Mouse (Mus musculus): ENCODE data around the gene Kirrel3. TPM values are rescaled to one million over a fixed set of nuclear protein-coding genes. Genes with fewer than 3 reads are reported as not detected.

Kirrel3 gene
- polyA plus RNA-seq, 1 experiment from 2014 or later, result 1.8 TPM

DNA sequence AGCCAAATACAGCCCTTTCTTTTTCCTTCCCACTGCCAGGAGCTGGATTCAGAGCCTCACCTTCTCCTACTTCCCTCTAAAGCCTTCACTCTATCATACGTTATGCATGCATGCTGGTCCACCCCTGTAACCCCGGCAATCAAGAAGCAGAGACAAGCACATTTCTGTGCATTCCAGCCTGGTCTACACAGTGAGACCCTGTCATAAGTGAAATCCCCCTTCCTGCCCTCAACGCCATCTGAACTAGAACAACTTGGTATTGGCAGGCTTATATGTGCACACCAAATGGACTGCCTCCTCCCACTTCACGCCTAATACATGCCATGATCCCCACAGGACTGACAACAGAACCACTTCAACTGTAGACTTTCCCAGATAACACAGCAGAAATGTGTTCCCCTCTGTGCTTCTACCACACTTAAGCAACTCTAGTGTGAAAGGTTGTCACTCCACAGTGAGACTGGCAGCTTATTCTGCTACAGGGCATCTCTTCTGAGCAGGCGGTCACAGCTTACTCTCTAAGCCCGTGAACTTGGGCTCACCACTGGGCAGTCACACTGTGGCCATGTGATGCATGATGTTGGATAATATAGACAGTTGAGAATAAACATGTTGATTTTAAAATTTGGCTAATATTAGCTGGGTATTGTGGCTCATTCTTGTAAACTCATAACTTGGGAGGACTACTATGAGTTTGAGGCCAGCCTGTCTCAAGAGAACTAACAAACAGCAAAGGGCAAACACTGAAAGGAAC, 565.2 kb downstream of the Kirrel3 start:
- Histone ChIP-seq H3K9ac (no peak overlapping the region), H3K27me3 (no peaks in the 10 kb centered on the region), H3K4me3 (no peak overlapping the region), H3K4me1 (peaks cover 8% of the 10 kb centered on the region; the same call in 1 of the 2 replicates), H3K27ac (no peak overlapping the region), H3K9me3 (no peaks in the 10 kb centered on the region), H3K4me2 (no peak overlapping the region), H3K36me3 (peaks cover 40% of the 10 kb centered on the region)
- 87% methylated on average over 6 of the region's 6 CpGs for WGBS
- ATAC-seq (ENCODE audit: borderline replicate concordance, extremely low read depth, low FRiP score, low TSS enrichment), result no peak

DNA sequence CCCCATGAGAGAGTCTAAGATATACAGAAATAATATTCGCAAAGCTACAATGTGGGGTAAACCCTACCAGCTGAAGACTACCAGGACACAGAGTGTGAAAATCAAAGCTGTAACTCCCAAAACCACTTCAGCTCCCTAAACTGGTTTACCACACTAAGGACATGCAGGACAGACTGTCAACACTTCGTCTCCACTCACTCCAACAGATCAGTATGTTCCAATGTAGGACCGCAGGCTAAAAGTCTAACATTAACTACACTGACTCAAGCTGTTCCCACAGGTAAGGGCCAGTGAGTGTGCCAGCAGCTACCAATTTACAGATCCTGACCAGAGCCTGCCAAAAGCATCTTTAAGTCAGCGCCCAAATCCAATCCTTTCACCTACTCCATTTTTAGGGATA, 566.0 kb downstream of the Kirrel3 start:
- Histone ChIP-seq H3K4me1 (peaks cover under 1% of the 10 kb centered on the region; the same call in 1 of the 2 replicates), H3K36me3 (peaks cover 40% of the 10 kb centered on the region), H3K9me3 (no peaks in the 10 kb centered on the region), H3K4me2 (no peak overlapping the region), H3K27me3 (no peaks in the 10 kb centered on the region), H3K9ac (no peak overlapping the region), H3K27ac (no peak overlapping the region), H3K4me3 (no peak overlapping the region)
- WGBS, result 88% methylated on average over 4 of the region's 4 CpGs
- no peak for ATAC-seq (ENCODE audit: borderline replicate concordance, extremely low read depth, low FRiP score, low TSS enrichment)

GRCm38 (mm10) chr9:35052671-35053070, 567.0 kb downstream of the Kirrel3 start:
- WGBS, result 92% methylated on average over 4 of the region's 4 CpGs
- Histone ChIP-seq H3K4me2 (no peak overlapping the region), H3K9me3 (no peaks in the 10 kb centered on the region), H3K27ac (no peak overlapping the region), H3K36me3 (peaks cover 35% of the 10 kb centered on the region), H3K4me3 (no peak overlapping the region), H3K9ac (no peak overlapping the region), H3K27me3 (no peaks in the 10 kb centered on the region), H3K4me1 (no peaks in the 10 kb centered on the region)
- no peak for ATAC-seq (ENCODE audit: borderline replicate concordance, extremely low read depth, low FRiP score, low TSS enrichment)

DNA sequence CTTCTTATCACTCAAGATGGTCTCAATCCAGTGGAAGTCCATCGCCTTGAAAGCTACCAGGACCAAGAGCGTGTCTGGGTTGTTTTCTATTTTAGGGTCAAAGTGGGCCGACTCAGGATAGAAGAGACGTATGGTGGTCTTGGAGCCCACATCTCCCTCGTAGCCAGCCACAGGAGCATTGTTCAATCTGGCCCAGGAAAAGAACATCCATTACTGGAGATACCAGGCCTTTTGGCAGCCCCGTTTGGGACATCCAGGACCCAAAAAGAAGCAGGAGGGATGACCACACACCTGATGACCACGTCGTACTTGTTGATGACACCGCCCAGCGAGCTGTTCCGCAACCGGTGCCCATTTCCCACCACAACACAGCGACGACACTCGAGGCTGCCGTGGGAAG, 567.4 kb downstream of the Kirrel3 start:
- Histone ChIP-seq H3K4me3 (no peak overlapping the region), H3K9me3 (no peaks in the 10 kb centered on the region), H3K27me3 (no peaks in the 10 kb centered on the region), H3K9ac (no peak overlapping the region), H3K27ac (no peak overlapping the region), H3K36me3 (peaks cover 31% of the 10 kb centered on the region), H3K4me1 (no peaks in the 10 kb centered on the region), H3K4me2 (no peak overlapping the region)
- ATAC-seq (ENCODE audit: borderline replicate concordance, extremely low read depth, low FRiP score, low TSS enrichment), result no peak
- 92% methylated on average over 16 of the region's 16 CpGs for WGBS

DNA sequence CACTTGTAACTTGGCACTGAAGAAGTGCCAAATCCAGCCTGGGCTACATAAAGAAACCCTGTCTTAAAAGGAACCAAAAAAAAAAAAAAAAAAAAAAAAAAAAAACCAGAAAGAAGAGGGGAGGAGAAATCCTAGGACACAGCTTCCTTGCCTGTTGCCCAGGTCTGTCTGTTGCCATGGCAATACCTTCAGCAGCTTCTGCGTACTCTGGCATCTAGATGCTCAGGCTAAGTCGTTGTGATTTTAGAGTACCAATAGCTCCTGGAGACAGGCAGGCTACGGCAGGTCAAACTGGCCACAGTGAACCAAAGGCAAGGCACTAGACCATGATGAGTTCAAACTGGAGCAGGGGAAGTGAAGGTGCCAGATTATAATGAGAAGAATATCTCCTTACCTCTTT, 568.0 kb downstream of the Kirrel3 start:
- Histone ChIP-seq H3K4me3 (no peak overlapping the region), H3K4me1 (peaks cover 2% of the 10 kb centered on the region; the same call in 1 of the 2 replicates), H3K9ac (no peak overlapping the region), H3K4me2 (no peak overlapping the region), H3K9me3 (no peaks in the 10 kb centered on the region), H3K27ac (no peak overlapping the region), H3K27me3 (no peaks in the 10 kb centered on the region), H3K36me3 (peaks cover 28% of the 10 kb centered on the region)
- 77% methylated on average over 3 of the region's 3 CpGs for WGBS
- no peak for ATAC-seq (ENCODE audit: borderline replicate concordance, extremely low read depth, low FRiP score, low TSS enrichment)

GRCm38 (mm10) chr9:35055528-35056330, 570.0 kb downstream of the Kirrel3 start:
- no peak for ATAC-seq (ENCODE audit: borderline replicate concordance, extremely low read depth, low FRiP score, low TSS enrichment)
- peaks cover 6% of the 10 kb centered on the region; the same call in 1 of the 2 replicates for H3K4me1 ChIP-seq
- no peak overlapping the region for H3K9ac ChIP-seq
- H3K27ac ChIP-seq, result no peak overlapping the region
- peaks cover 28% of the 10 kb centered on the region for H3K36me3 ChIP-seq
- H3K4me3 ChIP-seq, result no peak overlapping the region
- H3K4me2 ChIP-seq, result no peak overlapping the region
- 89% methylated on average over 11 of the region's 11 CpGs for whole genome bisulfite sequencing
- H3K9me3 ChIP-seq, result no peaks in the 10 kb centered on the region
- H3K27me3 ChIP-seq, result no peaks in the 10 kb centered on the region

- H3K27me3 ChIP-seq, result no peaks in the 10 kb centered on the region
- no peak overlapping the region for H3K27ac ChIP-seq
- H3K36me3 ChIP-seq, result peaks cover 28% of the 10 kb centered on the region
- WGBS, result 97% methylated on average over 3 of the region's 3 CpGs
- ATAC-seq (ENCODE audit: borderline replicate concordance, extremely low read depth, low FRiP score, low TSS enrichment), result no peak
- H3K9ac ChIP-seq, result no peak overlapping the region
- H3K4me1 ChIP-seq, result peaks cover 9% of the 10 kb centered on the region
- H3K4me3 ChIP-seq, result no peak overlapping the region
- H3K9me3 ChIP-seq, result no peaks in the 10 kb centered on the region
- no peak overlapping the region for H3K4me2 ChIP-seq
Observed at GRCm38 (mm10) chr9:35056611-35057010, 570.9 kb downstream of the Kirrel3 start.

DNA sequence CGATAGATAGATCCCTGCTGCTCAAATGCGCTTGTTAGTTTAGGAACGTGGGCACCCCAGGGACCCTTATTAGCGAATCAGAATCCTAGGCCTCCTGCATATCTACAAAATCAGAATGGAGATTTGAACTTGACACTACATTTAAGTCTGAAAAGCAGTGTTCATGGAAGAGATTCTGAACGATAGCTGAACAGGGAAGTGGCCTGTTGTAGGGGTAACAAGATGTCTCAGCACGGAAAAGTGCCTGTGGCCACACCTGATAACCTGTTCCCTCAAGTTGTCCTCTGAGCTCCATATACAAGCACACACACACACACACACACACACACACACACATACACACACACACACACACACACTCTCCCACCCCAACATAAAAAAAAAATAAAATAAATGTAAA, 571.9 kb downstream of the Kirrel3 start:
- WGBS, result 85% methylated on average over 6 of the region's 6 CpGs
- Histone ChIP-seq H3K4me1 (peaks cover 10% of the 10 kb centered on the region), H3K4me2 (no peak overlapping the region), H3K27me3 (no peaks in the 10 kb centered on the region), H3K9me3 (no peaks in the 10 kb centered on the region), H3K9ac (no peak overlapping the region), H3K27ac (no peak overlapping the region), H3K36me3 (peaks cover 18% of the 10 kb centered on the region), H3K4me3 (no peak overlapping the region)
- ATAC-seq (ENCODE audit: borderline replicate concordance, extremely low read depth, low FRiP score, low TSS enrichment), result no peak

DNA sequence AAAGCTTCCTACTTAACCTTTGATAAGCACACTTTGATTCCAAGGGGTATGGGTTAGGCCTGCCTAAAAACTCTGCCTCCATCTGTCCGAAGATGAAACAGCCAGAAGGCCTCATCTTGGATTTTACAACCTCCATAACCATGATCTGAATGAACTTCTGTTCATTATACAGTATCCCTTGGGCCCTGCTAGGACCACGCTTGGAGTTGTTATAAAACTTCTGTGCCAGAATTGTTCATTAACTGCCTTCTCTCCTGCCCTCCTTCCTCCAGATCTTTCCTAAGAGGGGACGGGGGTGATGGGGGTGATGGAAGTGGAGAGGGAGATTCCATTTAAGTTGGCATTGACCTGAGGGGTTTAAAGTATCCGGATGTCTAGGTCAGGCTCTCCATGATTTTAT, 572.5 kb downstream of the Kirrel3 start:
- Histone ChIP-seq H3K27ac (no peak overlapping the region), H3K9me3 (no peaks in the 10 kb centered on the region), H3K4me3 (no peak overlapping the region), H3K9ac (no peak overlapping the region), H3K27me3 (no peaks in the 10 kb centered on the region), H3K4me1 (peaks cover 10% of the 10 kb centered on the region), H3K4me2 (no peak overlapping the region), H3K36me3 (peaks cover 12% of the 10 kb centered on the region)
- 90% methylated on average over 4 of the region's 4 CpGs for WGBS
- no peak for ATAC-seq (ENCODE audit: borderline replicate concordance, extremely low read depth, low FRiP score, low TSS enrichment)

DNA sequence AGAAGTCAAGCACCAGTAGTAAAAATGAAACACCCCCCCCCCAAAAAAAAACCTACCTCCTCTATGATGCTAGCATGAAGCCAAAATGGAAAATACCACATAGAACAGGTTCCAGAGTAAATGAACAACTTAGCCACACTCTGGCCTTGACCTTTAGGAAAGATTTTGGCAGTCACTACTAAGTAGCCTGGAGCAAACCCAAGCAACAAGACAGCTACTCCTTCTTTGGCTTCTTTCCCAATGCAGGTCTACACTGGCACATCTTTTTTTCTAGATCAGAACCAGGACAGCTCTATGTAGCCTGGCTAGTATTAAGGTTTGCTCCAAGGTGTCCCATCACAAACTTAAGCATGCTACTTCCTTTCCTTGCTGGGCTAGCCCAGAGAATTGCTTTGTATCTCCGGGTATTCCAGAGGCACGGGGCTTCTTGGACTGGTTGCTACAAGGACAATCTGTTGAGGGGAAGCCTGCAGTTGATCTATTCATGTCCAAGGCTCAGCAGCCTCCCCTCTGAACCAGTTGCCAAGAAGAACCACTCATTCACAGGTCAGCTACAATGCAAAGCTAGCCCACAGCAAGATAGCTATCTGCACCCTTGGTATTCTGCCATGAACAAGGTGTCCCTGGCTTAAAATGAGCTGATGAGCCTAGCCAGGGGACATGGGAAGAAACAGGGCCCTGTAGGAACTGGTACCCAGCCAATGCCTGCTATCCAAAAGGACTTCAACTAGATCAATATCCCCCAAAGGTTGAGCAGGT, 573.1 kb downstream of the Kirrel3 start:
- no peaks in the 10 kb centered on the region for H3K9me3 ChIP-seq
- H3K27ac ChIP-seq, result no peak overlapping the region
- H3K9ac ChIP-seq, result no peak overlapping the region
- H3K4me2 ChIP-seq, result no peak overlapping the region
- peaks cover 10% of the 10 kb centered on the region for H3K4me1 ChIP-seq
- H3K27me3 ChIP-seq, result no peaks in the 10 kb centered on the region
- H3K4me3 ChIP-seq, result no peak overlapping the region
- ATAC-seq (ENCODE audit: borderline replicate concordance, extremely low read depth, low FRiP score, low TSS enrichment), result no peak
- peaks cover 7% of the 10 kb centered on the region; the same call in 1 of the 2 replicates for H3K36me3 ChIP-seq
- WGBS, result 93% methylated on average over 2 of the region's 2 CpGs

DNA sequence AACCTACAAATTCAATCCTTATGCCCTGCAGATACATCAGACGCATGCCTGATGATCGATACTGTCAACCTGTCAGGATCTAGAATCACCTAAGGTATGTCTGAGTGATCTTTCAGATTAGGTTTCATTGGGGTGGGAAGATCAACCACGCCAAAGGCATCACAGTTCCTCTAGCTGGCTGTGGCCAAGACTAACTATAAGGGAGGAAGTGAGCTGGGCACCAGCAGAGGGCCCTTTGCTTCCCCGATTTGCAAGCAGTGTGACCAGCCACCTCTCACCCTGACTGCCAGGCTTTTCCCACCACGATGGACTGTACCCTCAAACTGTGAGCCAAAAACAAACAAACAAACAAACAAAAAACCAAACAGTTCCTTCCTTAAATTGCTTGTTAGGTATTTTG, 574.2 kb downstream of the Kirrel3 start:
- no peak for ATAC-seq (ENCODE audit: borderline replicate concordance, extremely low read depth, low FRiP score, low TSS enrichment)
- 85% methylated on average over 5 of the region's 5 CpGs for WGBS
- H3K36me3 ChIP-seq, result no peaks in the 10 kb centered on the region
- peaks cover 10% of the 10 kb centered on the region for H3K4me1 ChIP-seq
- H3K9ac ChIP-seq, result no peak overlapping the region
- H3K4me2 ChIP-seq, result no peak overlapping the region
- H3K9me3 ChIP-seq, result no peaks in the 10 kb centered on the region
- H3K27ac ChIP-seq, result no peak overlapping the region
- H3K4me3 ChIP-seq, result no peak overlapping the region
- H3K27me3 ChIP-seq, result no peaks in the 10 kb centered on the region

Measured in lung, embryonic 15.5 days (tissue).